Mouse (Mus musculus): ENCODE data around the gene Ppp1ca. TPM values are rescaled to one million over a fixed set of nuclear protein-coding genes. Genes with fewer than 3 reads are reported as not detected.

Ppp1ca gene
- total RNA-seq, 1 experiment from 2014 or later = 392 TPM

GRCm38 (mm10) chr19:4196548-4196947, 4.7 kb downstream of the Ppp1ca start:
- no peak for ATAC-seq (replicated peaks in 1 of 2; ENCODE audit: insufficient read depth in 1 of 2, low FRiP score in 2 of 2, low TSS enrichment in 1 of 2, low read depth in 1 of 2, poor library complexity in 2 of 2, severe bottlenecking in 2 of 2)

- ATAC-seq (replicated peaks in 1 of 2; ENCODE audit: insufficient read depth in 1 of 2, low FRiP score in 2 of 2, low TSS enrichment in 1 of 2, low read depth in 1 of 2, poor library complexity in 2 of 2, severe bottlenecking in 2 of 2) = no peak
Observed at GRCm38 (mm10) chr19:4197180-4197579, 5.3 kb downstream of the Ppp1ca start.

GRCm38 (mm10) chr19:4201291-4201909, 9.5 kb downstream of the Ppp1ca start, which contains the start of gene Rad9a:
Gene Rad9a, minus strand, starts transcription at chr19:4201662.
- peak; percentile 84 to 89 for ATAC-seq (replicated peaks in 1 of 2; ENCODE audit: insufficient read depth in 1 of 2, low FRiP score in 2 of 2, low TSS enrichment in 1 of 2, low read depth in 1 of 2, poor library complexity in 2 of 2, severe bottlenecking in 2 of 2)

- no peak for ATAC-seq (replicated peaks in 1 of 2; ENCODE audit: insufficient read depth in 1 of 2, low FRiP score in 2 of 2, low TSS enrichment in 1 of 2, low read depth in 1 of 2, poor library complexity in 2 of 2, severe bottlenecking in 2 of 2)
Observed at GRCm38 (mm10) chr19:4202149-4202548, 10.3 kb downstream of the Ppp1ca start.

GRCm38 (mm10) chr19:4203148-4203547, 11.3 kb downstream of the Ppp1ca start:
- ATAC-seq (replicated peaks in 1 of 2; ENCODE audit: insufficient read depth in 1 of 2, low FRiP score in 2 of 2, low TSS enrichment in 1 of 2, low read depth in 1 of 2, poor library complexity in 2 of 2, severe bottlenecking in 2 of 2) = no peak

- no peak; a peak in 1 of 4 replicates for ATAC-seq (replicated peaks in 1 of 2; ENCODE audit: insufficient read depth in 1 of 2, low FRiP score in 2 of 2, low TSS enrichment in 1 of 2, low read depth in 1 of 2, poor library complexity in 2 of 2, severe bottlenecking in 2 of 2)
Observed at GRCm38 (mm10) chr19:4203604-4204326, 11.9 kb downstream of the Ppp1ca start.

GRCm38 (mm10) chr19:4204889-4205288, 13.0 kb downstream of the Ppp1ca start:
- no peak for ATAC-seq (replicated peaks in 1 of 2; ENCODE audit: insufficient read depth in 1 of 2, low FRiP score in 2 of 2, low TSS enrichment in 1 of 2, low read depth in 1 of 2, poor library complexity in 2 of 2, severe bottlenecking in 2 of 2)

- ATAC-seq (replicated peaks in 1 of 2; ENCODE audit: insufficient read depth in 1 of 2, low FRiP score in 2 of 2, low TSS enrichment in 1 of 2, low read depth in 1 of 2, poor library complexity in 2 of 2, severe bottlenecking in 2 of 2) = peak; percentile 25 to 63; a peak in 2 of 4 replicates
Observed at GRCm38 (mm10) chr19:4206971-4207370, 15.1 kb downstream of the Ppp1ca start.

GRCm38 (mm10) chr19:4208563-4208962, 16.7 kb downstream of the Ppp1ca start:
- ATAC-seq (replicated peaks in 1 of 2; ENCODE audit: insufficient read depth in 1 of 2, low FRiP score in 2 of 2, low TSS enrichment in 1 of 2, low read depth in 1 of 2, poor library complexity in 2 of 2, severe bottlenecking in 2 of 2) = no peak

GRCm38 (mm10) chr19:4211891-4212588, 20.2 kb downstream of the Ppp1ca start:
- ATAC-seq (replicated peaks in 1 of 2; ENCODE audit: insufficient read depth in 1 of 2, low FRiP score in 2 of 2, low TSS enrichment in 1 of 2, low read depth in 1 of 2, poor library complexity in 2 of 2, severe bottlenecking in 2 of 2) = no peak

GRCm38 (mm10) chr19:4213524-4213974, 21.7 kb downstream of the Ppp1ca start:
- ATAC-seq (replicated peaks in 1 of 2; ENCODE audit: insufficient read depth in 1 of 2, low FRiP score in 2 of 2, low TSS enrichment in 1 of 2, low read depth in 1 of 2, poor library complexity in 2 of 2, severe bottlenecking in 2 of 2) = peak in 1 of 2 experiments; percentile 47; a peak in 3 of 4 replicates

- ATAC-seq (replicated peaks in 1 of 2; ENCODE audit: insufficient read depth in 1 of 2, low FRiP score in 2 of 2, low TSS enrichment in 1 of 2, low read depth in 1 of 2, poor library complexity in 2 of 2, severe bottlenecking in 2 of 2) = peak; percentile 12 to 44; a peak in 1 of 4 replicates
Observed at GRCm38 (mm10) chr19:4214071-4214770, 22.4 kb downstream of the Ppp1ca start, which contains the start of the genes Clcf1 and AC109138.7. Gene Clcf1, plus strand, starts transcription at chr19:4214238. Gene AC109138.7, plus strand, starts transcription at chr19:4214357.

GRCm38 (mm10) chr19:4214771-4215450, 23.0 kb downstream of the Ppp1ca start:
- ATAC-seq (replicated peaks in 1 of 2; ENCODE audit: insufficient read depth in 1 of 2, low FRiP score in 2 of 2, low TSS enrichment in 1 of 2, low read depth in 1 of 2, poor library complexity in 2 of 2, severe bottlenecking in 2 of 2) = no peak

- no peak for ATAC-seq (replicated peaks in 1 of 2; ENCODE audit: insufficient read depth in 1 of 2, low FRiP score in 2 of 2, low TSS enrichment in 1 of 2, low read depth in 1 of 2, poor library complexity in 2 of 2, severe bottlenecking in 2 of 2)
Observed at GRCm38 (mm10) chr19:4215451-4215840, 23.6 kb downstream of the Ppp1ca start.

GRCm38 (mm10) chr19:4216041-4216685, 24.3 kb downstream of the Ppp1ca start:
- ATAC-seq (replicated peaks in 1 of 2; ENCODE audit: insufficient read depth in 1 of 2, low FRiP score in 2 of 2, low TSS enrichment in 1 of 2, low read depth in 1 of 2, poor library complexity in 2 of 2, severe bottlenecking in 2 of 2) = no peak

GRCm38 (mm10) chr19:4217140-4217539, 25.3 kb downstream of the Ppp1ca start:
- no peak for ATAC-seq (replicated peaks in 1 of 2; ENCODE audit: insufficient read depth in 1 of 2, low FRiP score in 2 of 2, low TSS enrichment in 1 of 2, low read depth in 1 of 2, poor library complexity in 2 of 2, severe bottlenecking in 2 of 2)
